Mouse (Mus musculus): ENCODE measurements around the gene Ptpru. TPM values are rescaled to one million over a fixed set of nuclear protein-coding genes. Genes with fewer than 3 reads are reported as not detected.

The Ptpru gene
- polyA plus RNA-seq, 1 experiment: 1.0 TPM

DNA sequence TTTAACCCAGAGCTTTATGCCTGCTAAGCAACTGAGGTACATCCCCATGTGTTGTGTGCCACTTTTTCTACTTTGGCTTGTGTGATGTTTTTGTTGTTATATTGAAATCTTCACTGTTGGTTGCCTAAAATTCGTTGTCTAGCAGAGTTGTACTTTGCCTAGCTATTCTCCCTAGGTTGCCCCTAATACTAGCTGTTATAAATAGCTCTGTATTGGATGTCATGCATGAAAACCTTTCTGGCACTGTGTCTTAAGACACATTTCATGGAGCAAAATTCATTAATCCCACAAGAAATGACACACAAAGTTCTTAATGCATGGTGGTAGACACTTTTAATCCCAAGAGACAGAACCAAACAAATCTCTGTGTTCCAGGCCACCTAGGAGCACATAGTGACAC lies 41.6 kb upstream of the Ptpru start:
- no peaks in the 10 kb centered on the region for H3K27me3 ChIP-seq (ENCODE audit: control insufficient read depth, insufficient read depth, insufficient read length)
- H3K36me3 ChIP-seq (ENCODE audit: control insufficient read depth, insufficient read depth): no peaks in the 10 kb centered on the region
- no peak overlapping the region for H3ac ChIP-seq (ENCODE audit: control insufficient read depth, insufficient read length)
- no peak overlapping the region for H3K4me3 ChIP-seq
- H3K4me2 ChIP-seq (ENCODE audit: low read depth): no peak overlapping the region
- H3K79me2 ChIP-seq (ENCODE audit: control insufficient read depth, insufficient read depth): peaks cover 100% of the 10 kb centered on the region
- TF ChIP-seq REST (IDR thresholded peaks at IDR 0.05; ENCODE audit: insufficient read depth, insufficient read length) (no peak), POLR2AphosphoS2 (IDR thresholded peaks at IDR 0.05; ENCODE audit: insufficient read length, low read depth) (no peak), MYOG (IDR thresholded peaks at IDR 0.05; ENCODE audit: control insufficient read depth in 1 of 3, insufficient read depth in 1 of 3, insufficient read length in 2 of 3, low read depth in 2 of 3) (no peak), MAX (IDR thresholded peaks at IDR 0.05; ENCODE audit: low read depth) (no peak), SRF (IDR thresholded peaks at IDR 0.05; ENCODE audit: control insufficient read depth, insufficient read length, low read depth) (no peak), USF1 (IDR thresholded peaks at IDR 0.05; ENCODE audit: low read depth) (no peak), POLR2A (IDR thresholded peaks at IDR 0.05; ENCODE audit: insufficient read length, low read depth) (no peak), E2F4 (IDR thresholded peaks at IDR 0.05; ENCODE audit: insufficient read depth) (no peak), TCF3 (IDR thresholded peaks at IDR 0.05; ENCODE audit: insufficient read length, low read depth) (no peak), CEBPB (IDR thresholded peaks at IDR 0.05; ENCODE audit: insufficient read depth, poor library complexity, severe bottlenecking) (no peak), MYOD1 (IDR thresholded peaks at IDR 0.05; ENCODE audit: control insufficient read depth in 1 of 3, insufficient read length in 2 of 3, low read depth in 2 of 3) (no peak), TCF12 (IDR thresholded peaks at IDR 0.05; ENCODE audit: insufficient read depth, poor library complexity, severe bottlenecking) (no peak)

DNA sequence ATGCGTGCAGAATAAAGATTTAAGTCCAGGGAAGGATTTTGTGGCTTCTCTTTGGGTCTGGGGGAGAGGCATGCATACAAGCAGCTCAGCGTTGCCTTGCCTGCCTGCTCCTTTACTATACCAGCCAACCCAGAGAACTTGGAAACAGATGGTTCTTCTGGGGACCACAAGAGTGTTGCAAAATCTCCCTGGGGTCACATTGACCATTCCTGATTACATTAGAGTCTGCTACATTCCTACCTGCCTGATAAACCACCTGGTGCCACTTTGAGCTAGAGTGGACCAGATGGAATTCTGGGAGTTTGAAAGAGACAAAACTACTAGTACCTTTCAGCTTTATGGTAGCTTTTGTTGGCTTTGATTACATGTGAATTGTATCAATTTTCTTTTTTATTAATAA lies 38.7 kb upstream of the Ptpru start:
- peaks cover 82% of the 10 kb centered on the region for H3K79me2 ChIP-seq (ENCODE audit: control insufficient read depth, insufficient read depth)
- H3ac ChIP-seq (ENCODE audit: control insufficient read depth, insufficient read length): no peak overlapping the region
- H3K4me3 ChIP-seq: no peak overlapping the region
- H3K27me3 ChIP-seq (ENCODE audit: control insufficient read depth, insufficient read depth, insufficient read length): no peaks in the 10 kb centered on the region
- H3K36me3 ChIP-seq (ENCODE audit: control insufficient read depth, insufficient read depth): no peaks in the 10 kb centered on the region
- no peak for TF ChIP-seq POLR2A (IDR thresholded peaks at IDR 0.05; ENCODE audit: insufficient read length, low read depth)
- no peak for TF ChIP-seq MAX (IDR thresholded peaks at IDR 0.05; ENCODE audit: low read depth)
- no peak for TF ChIP-seq POLR2AphosphoS2 (IDR thresholded peaks at IDR 0.05; ENCODE audit: insufficient read length, low read depth)
- no peak for TF ChIP-seq SRF (IDR thresholded peaks at IDR 0.05; ENCODE audit: control insufficient read depth, insufficient read length, low read depth)
- TF ChIP-seq USF1 (IDR thresholded peaks at IDR 0.05; ENCODE audit: low read depth): no peak
- no peak for TF ChIP-seq CEBPB (IDR thresholded peaks at IDR 0.05; ENCODE audit: insufficient read depth, poor library complexity, severe bottlenecking)
- no peak for TF ChIP-seq REST (IDR thresholded peaks at IDR 0.05; ENCODE audit: insufficient read depth, insufficient read length)
- no peak for TF ChIP-seq TCF12 (IDR thresholded peaks at IDR 0.05; ENCODE audit: insufficient read depth, poor library complexity, severe bottlenecking)
- TF ChIP-seq MYOG (IDR thresholded peaks at IDR 0.05; ENCODE audit: control insufficient read depth in 1 of 3, insufficient read depth in 1 of 3, insufficient read length in 2 of 3, low read depth in 2 of 3): no peak
- TF ChIP-seq MYOD1 (IDR thresholded peaks at IDR 0.05; ENCODE audit: control insufficient read depth in 1 of 3, insufficient read length in 2 of 3, low read depth in 2 of 3): no peak
- H3K4me2 ChIP-seq (ENCODE audit: low read depth): no peak overlapping the region

GRCm38 (mm10) chr4:131875242-131875641 lies 37.2 kb upstream of the Ptpru start:
- H3K27me3 ChIP-seq (ENCODE audit: control insufficient read depth, insufficient read depth, insufficient read length): no peaks in the 10 kb centered on the region
- H3K4me3 ChIP-seq: peak overlapping the region; percentile 87
- H3K79me2 ChIP-seq (ENCODE audit: control insufficient read depth, insufficient read depth): peaks cover 66% of the 10 kb centered on the region
- TF ChIP-seq MYOG (IDR thresholded peaks at IDR 0.05; ENCODE audit: control insufficient read depth in 1 of 3, insufficient read depth in 1 of 3, insufficient read length in 2 of 3, low read depth in 2 of 3): peak in 2 of 3 experiments; percentile 7 to 22
- TF ChIP-seq MYOD1 (IDR thresholded peaks at IDR 0.05; ENCODE audit: control insufficient read depth in 1 of 3, insufficient read length in 2 of 3, low read depth in 2 of 3): peak in 2 of 3 experiments; percentile 52 to 60
- no peak for TF ChIP-seq SRF (IDR thresholded peaks at IDR 0.05; ENCODE audit: control insufficient read depth, insufficient read length, low read depth)
- TF ChIP-seq REST (IDR thresholded peaks at IDR 0.05; ENCODE audit: insufficient read depth, insufficient read length): no peak
- no peak for TF ChIP-seq MAX (IDR thresholded peaks at IDR 0.05; ENCODE audit: low read depth)
- TF ChIP-seq E2F4 (IDR thresholded peaks at IDR 0.05; ENCODE audit: insufficient read depth): no peak
- no peak for TF ChIP-seq POLR2A (IDR thresholded peaks at IDR 0.05; ENCODE audit: insufficient read length, low read depth)
- no peak overlapping the region for H3ac ChIP-seq (ENCODE audit: control insufficient read depth, insufficient read length)
- peak overlapping the region; percentile 88 for H3K4me2 ChIP-seq (ENCODE audit: low read depth)
- H3K36me3 ChIP-seq (ENCODE audit: control insufficient read depth, insufficient read depth): no peaks in the 10 kb centered on the region

DNA sequence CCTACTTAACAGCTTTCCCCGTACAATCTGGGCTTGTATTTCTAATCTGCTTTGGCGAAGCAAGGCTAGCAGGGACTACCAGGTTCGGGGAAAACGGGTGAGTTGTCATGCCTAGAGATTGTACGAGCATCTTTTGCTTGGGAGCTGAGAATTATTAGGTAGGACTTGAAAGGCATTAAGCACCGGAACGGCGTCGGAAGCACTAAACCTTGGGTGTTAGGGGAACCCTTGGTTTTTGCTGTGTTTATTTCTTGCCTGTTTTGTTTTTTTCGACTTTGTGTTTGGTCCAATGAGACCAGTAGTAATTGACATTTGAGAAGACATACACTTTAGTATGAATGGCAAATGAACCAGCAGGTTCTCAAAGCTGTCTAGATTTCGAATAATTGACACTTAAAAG lies 36.5 kb upstream of the Ptpru start:
- peak overlapping the region; percentile 88 for H3K4me2 ChIP-seq (ENCODE audit: low read depth)

More for the DNA sequence above, 36.5 kb upstream of the Ptpru start:
- TF ChIP-seq MYOG (IDR thresholded peaks at IDR 0.05; ENCODE audit: control insufficient read depth in 1 of 3, insufficient read depth in 1 of 3, insufficient read length in 2 of 3, low read depth in 2 of 3) (no peak), MAX (IDR thresholded peaks at IDR 0.05; ENCODE audit: low read depth) (no peak), POLR2A (IDR thresholded peaks at IDR 0.05; ENCODE audit: insufficient read length, low read depth) (no peak), E2F4 (IDR thresholded peaks at IDR 0.05; ENCODE audit: insufficient read depth) (no peak), TCF12 (IDR thresholded peaks at IDR 0.05; ENCODE audit: insufficient read depth, poor library complexity, severe bottlenecking) (no peak), REST (IDR thresholded peaks at IDR 0.05; ENCODE audit: insufficient read depth, insufficient read length) (no peak), POLR2AphosphoS2 (IDR thresholded peaks at IDR 0.05; ENCODE audit: insufficient read length, low read depth) (no peak), USF1 (IDR thresholded peaks at IDR 0.05; ENCODE audit: low read depth) (no peak), CEBPB (IDR thresholded peaks at IDR 0.05; ENCODE audit: insufficient read depth, poor library complexity, severe bottlenecking) (no peak), MYOD1 (IDR thresholded peaks at IDR 0.05; ENCODE audit: control insufficient read depth in 1 of 3, insufficient read length in 2 of 3, low read depth in 2 of 3) (no peak), SRF (IDR thresholded peaks at IDR 0.05; ENCODE audit: control insufficient read depth, insufficient read length, low read depth) (no peak), TCF3 (IDR thresholded peaks at IDR 0.05; ENCODE audit: insufficient read length, low read depth) (no peak)
- Histone ChIP-seq H3K4me3 (peak overlapping the region; percentile 87), H3K27me3 (ENCODE audit: control insufficient read depth, insufficient read depth, insufficient read length) (no peaks in the 10 kb centered on the region), H3K36me3 (ENCODE audit: control insufficient read depth, insufficient read depth) (no peaks in the 10 kb centered on the region), H3ac (ENCODE audit: control insufficient read depth, insufficient read length) (peak overlapping the region; percentile 81), H3K79me2 (ENCODE audit: control insufficient read depth, insufficient read depth) (peaks cover 60% of the 10 kb centered on the region)

Data from myocyte (in vitro differentiated cells).